Mouse (Mus musculus) natural killer cell, adult 2 months (primary cell): ENCODE results near the gene Ubtf.
"Not testable (repeated sequence)": the region's sequence is repeated elsewhere in the genome, so short reads cannot be mapped to it uniquely, and the experiment has no call there.

ENCODE experiments used
- DNase-seq, 2 experiments: peaks; one replicate each; pipeline ENCODE4 v3.0.0; 2022; ENCODE audit warnings: low spot score in 2 of 2

Ubtf gene

DNA sequence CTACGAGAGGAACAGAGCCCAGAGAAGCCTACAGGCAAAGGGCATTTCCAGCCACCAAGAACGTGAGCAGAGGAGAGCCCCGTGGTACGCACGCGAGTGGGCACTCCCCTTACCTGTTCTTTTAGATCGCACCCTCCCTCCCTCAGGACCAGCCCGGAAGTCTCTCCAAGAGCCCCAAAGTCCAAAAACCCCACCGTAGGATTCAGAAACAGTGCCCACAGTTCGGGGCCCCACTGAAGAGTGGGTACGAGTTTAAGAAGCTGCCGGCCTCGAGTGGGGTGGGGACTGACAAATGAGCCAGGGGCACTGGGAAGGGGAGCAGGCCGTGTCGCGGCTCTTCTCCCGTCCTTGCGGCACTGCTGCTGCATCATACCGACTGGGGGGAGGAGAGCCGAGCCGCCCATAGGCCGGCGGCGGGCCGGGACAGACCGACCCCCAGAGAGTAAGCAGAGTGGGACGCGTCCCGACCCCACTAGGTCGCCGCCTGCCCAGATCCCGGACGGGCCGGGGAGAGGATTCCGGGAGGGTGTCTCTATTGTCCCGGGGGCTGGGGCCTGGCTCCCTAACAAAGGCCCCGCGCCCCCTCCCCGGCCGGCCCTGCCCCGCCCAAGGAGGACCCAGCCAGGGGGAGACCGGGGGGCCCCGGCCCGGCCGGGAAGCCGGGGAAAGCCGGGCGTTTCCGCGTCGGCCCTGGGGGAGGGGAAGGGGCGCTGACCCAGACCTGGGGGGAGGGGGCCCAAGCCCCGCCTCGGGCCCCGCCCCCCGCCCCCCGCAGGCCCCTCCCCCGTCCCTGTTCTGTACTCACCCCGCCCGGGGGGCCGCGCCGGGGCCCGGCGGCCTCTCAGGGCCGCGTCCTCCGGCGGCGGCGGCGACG lies 23.7 kb downstream of the Ubtf start:
- peak; percentile 64 to 69 for DNase-seq

DNA sequence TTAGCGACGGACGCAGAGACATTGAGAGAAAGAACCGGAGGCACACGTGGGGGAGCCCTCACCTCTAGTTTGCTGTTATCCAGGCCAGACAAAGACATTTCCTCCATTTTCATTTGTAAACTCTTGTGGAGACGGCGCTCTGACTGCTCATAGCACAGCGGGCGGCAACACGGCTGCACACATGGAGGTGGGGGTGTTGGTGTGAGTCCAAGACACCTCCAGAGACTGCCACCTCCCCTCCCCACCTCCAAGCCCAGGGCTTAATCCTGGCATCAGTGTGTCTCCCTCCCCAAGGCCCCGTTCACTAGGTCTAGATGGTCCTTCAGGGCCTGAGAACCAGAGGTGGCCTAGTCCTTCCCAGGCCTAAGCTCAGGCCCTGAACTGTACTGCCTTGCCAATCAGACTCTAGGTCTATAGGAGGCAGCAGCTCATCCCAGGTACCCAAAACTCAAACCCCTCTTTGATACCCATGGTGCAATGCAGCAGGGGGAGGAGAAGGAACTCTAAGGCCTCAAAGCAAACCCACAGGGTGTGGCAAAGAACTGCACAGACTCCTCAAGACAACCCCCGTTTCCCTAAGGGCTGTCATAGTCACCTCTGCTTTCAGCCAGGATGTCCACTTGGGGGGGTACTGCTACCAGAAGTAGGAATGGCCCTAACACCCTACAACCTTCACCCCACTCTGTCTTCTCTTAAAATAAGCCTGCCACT lies 24.5 kb downstream of the Ubtf start:
- DNase-seq, result no peak

DNA sequence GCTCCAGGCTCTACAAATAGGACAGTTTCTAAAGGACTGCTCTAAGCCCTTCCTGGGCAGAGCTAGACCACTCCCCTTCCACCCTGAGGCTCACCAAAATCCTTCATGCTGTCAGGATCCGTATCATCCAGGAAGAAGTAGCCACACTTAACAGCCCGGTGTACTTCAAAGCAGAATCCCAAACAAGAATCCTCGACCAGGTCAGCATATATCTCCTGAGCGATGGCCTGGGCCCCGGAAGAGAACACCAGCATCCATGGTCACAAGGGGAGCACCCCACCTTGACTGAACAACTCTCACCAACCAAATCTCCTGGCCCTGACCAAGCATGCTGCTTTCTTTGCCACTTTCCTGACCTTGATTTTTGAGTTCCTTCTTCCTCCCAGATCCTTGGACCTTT lies 25.1 kb downstream of the Ubtf start:
- DNase-seq, result no peak

DNA sequence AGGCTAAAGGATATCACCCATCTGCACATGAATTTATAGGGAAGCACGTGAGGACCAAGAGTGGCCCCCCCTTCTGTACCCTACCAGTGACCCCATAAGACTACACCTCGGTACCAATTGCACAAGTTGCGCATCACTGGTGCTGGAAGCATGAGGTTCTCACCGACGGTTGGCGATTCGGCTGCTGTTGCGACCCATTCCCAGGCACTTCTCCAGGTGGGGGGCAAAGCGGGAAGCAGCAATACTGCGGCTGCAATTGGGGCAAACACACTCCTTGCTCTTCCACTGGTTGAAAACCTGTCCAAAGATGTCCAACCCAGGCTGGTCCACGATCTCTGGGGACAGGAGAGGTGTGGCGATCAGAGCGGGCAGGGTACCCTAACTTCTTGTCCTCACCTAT lies 25.6 kb downstream of the Ubtf start:
- DNase-seq, result no peak

DNA sequence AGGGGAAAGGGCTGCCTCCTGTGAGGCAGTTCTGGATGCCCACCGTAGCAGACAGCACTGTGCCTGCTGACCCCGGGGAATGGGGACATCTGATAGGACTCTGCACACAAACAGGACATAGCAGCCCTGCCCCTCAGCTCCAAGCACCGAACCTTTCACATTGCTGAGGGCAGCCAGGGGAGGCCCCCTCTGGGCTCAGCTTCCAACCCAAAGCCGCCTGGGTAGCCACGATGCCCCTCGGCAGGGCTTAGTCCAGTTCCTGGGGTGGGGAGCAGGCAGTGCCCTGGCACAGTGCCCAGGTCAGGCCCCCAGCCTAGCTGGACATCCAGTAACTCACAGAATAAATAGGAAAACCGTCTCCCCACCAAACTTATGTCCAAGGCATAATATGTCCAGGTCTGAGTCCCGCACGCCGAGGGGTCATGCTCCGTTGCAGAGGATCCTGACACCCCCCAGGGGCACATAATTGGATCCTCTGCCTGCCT lies 28.4 kb downstream of the Ubtf start:
- no peak for DNase-seq

DNA sequence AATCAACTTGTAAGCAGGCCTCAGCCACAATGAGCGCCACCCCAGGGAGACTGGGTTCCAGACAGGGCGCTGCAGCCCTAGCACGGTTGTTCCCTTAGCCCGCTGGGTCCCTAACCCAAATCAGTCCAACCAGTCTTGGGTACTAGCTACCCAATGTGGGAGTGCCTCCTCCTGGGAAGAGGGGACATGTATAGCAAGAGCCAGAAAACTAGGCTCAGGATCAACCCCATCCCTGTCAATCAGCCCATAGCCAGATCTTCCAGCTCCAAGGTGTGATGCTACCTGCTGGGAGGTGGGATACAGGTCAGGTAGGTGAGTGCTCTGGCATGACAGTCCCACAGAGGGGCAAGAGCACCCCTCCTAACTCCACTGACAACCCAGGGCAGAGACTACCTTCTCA lies 29.4 kb downstream of the Ubtf start:
- no peak for DNase-seq

DNA sequence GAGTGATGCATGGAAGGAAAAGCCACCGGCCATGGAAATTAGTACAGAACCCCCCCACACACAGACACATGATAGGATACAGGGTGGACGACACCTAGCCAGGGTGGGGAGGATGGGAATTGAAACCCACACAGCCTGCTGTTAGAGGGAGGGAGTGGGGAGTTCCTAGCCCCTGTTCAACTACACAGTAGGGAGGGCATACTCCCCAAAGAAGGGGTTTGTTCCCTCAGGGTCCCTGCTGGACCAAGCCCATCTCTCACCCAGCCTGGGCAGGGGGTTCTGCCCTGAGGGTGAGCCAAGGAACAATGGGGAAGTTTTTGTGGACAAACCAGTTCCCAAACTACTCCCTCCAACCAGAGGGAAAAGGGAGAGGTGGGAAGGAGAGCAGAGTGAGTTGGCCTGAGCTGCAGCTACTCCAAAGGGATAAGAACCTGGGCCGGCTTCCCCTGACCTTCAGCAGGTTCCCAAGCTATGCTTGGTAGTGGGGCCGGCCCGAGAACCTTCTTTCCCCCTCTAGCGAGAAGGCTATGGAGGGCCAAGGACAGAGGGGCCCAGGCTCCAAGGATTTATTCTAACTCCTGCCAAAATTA lies 29.9 kb downstream of the Ubtf start:
- DNase-seq, result no peak

DNA sequence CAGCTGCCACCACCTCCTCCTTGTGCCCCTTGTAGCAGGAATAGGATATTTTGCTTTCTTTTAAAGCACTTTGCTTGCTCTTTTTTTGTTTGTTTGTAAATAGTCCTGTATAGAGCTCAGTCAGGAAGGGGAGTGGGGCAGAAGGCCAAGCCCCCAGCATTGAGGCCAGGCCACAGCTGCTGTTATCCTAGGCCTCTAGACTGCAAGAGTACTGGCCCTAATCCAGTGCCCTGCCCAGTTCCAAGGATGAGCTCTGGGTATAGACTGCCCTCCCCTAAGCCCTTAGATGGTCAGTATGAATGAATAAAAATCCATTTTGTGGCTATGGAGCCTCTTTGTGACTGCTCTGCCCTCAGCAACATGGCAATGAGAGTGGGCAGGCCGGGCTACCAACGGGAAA lies 30.6 kb downstream of the Ubtf start:
- no peak for DNase-seq

DNA sequence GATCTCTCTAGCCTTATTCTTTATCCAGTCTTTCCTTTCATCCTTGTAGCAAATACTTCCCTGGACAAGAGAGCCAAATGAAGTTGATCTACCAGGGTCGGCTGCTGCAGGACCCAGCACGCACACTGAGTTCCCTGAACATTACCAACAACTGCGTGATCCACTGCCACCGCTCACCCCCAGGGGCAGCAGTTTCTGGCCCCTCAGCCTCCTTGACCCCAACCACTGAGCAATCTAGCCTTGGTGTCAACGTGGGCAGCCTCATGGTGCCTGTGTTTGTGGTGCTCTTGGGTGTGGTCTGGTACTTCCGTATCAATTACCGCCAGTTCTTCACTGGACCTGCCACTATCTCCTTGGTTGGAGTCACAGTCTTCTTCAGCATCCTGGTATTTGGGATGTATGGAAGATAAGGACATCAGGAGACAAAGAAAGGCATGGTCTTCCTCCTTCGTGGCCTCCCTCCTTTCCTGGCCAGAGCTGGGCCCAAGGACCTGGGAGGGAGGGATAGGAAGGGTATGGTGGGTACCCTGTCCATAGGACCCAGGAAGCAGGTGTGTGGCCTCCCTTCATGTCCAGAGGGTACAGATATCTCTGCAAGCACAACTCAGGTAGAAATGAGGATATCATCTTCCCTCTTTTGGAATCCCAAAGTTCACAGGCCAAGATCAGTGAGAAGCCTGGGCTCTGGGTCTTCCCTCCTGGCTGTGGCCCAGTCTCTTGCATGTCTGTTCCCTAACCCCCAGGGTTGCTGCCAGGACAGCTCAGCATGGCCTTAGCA lies 31.3 kb downstream of the Ubtf start:
- DNase-seq, result no peak

DNA sequence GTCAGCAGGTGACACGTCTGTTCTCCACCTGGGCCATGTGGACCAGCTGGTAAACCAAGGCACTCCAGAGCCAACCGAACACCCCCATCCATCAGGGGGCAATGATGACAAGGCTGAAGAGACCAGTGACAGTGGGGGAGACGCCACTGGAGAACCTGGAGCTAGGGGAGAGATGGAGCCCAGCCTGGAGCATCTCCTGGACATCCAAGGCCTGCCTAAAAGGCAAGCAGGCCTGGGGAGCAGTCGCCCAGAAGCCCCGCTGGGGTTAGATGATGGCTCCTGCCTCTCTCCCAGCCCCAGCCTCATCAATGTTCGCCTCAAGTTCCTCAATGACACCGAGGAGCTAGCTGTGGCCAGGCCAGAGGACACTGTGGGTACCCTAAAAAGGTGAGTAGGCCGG lies 32.1 kb downstream of the Ubtf start:
- no peak for DNase-seq

DNA sequence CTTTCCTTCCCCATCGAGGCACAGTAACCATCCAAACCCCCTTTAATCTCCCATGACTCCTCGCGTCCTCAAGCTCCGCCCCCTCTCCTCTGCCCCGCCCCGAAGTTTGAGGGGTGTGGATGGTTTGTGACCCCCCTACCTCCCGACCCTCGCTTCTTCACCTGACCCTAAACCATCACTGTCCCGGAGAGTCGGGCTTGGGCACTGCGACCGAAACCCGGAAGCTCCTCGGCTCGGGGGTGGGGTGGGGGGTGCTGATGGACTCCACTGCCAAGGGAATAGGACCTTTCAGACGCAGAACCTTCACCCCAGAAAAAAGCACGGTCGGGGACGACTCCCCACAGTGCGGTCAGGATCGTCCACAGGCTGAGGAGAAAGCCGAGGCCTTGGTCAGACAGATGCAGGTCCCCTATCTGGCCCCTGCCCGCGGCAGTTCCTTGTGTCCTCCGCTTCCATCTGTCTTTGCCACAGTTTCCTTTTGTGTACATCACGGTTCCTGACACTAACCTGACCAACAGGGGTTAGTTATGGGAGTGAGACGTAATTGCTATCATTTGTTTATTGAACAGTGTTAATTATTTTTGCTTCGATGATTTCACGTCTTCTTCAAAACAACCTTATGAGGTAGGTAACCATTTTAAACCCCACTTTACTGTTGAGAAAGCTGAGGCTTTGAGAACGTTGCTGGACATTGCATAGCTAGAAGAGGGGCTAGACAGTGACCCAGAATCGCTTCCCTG lies 34.3 kb downstream of the Ubtf start:
- DNase-seq, result no peak

DNA sequence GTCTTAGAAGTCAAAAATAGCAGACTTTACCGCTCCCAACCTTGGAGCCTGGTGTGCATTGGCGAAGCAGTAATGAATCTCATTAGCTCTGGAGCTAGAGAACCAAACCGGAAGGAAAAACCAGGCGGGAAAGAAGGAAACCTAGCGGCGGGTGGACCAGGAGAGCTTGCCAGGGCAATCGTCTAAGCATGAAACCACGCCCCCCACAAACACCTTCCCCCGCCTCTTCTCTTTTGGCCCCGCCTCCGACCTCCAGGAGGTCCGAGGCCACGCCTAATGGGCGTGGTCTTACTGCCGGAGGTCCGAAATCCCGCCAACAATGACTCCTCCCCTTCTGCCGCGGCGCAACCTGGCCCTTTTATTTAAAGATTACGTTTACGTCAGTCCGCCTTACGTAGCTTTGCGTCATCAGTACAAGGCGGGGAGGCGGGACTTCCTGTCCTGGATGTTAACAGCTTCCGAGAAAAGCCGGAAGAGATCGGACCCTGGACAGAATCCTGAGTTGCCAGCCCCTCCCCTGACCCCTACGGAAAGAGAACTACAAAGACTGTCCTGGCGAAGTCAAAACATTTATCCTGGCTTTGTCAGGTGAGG lies 34.9 kb downstream of the Ubtf start, which contains the start of gene Tmub2:
Gene Tmub2 (plus strand): TSS at position 431 of the 594 bp plus-strand sequence.
- peak; percentile 96 to 97 for DNase-seq

DNA sequence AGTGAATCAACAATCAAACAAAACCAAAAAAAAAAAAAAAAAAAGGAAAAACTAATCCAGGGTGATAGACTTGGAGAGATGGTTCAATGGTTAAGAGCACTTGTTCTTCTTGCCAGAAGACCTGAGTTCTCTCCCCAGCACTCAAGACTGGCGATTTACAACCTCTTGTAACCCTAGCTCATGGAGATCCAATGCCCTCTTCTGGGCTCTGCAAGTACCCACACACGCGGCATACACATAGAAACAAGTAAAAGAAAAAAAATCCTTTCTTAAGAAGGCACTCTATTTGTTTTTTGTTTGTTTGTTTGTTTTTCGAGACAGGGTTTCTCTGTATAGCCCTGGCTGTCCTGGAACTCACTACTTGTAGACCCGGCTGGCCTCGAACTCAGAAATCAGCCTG lies 35.6 kb downstream of the Ubtf start:
- no peak for DNase-seq

DNA sequence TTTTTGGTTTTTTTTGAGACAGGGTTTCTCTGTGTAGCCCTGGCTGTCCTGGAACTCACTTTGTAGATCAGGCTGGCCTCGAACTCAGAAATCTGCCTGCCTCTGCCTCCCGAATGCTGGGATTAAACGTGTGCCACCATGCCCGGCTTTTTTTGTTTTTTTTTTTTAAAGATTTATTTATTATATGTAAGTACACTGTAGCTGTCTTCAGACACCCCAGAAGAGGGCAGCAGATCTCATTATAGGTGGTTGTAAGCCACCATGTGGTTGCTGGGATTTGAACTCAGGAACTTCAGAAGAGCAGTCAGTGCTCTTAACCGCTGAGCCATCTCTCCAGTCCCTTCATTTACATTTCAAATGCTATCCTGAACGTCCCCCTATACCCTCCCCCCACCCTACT lies 39.3 kb downstream of the Ubtf start:
- DNase-seq, result not testable (repeated sequence)

DNA sequence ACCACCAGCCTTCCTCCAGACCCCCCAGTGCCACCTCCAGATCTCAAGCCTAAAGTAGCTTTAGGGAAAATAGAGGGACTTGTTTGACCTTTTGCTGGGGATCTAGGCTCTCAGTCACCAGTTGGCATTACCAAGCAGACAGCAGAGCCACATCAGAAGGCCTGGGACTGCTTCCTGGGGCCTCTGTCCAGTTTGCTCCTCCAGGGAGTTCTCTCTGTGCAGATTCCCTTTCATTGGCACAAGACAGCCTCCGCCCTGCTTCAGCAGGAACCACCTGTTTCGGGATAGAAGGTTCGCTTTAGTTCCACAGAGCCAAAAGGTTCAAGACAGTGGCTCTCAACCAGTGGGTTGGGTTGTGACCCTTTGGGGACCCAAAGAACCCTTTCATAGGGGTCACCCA lies 39.9 kb downstream of the Ubtf start:
- no peak for DNase-seq

DNA sequence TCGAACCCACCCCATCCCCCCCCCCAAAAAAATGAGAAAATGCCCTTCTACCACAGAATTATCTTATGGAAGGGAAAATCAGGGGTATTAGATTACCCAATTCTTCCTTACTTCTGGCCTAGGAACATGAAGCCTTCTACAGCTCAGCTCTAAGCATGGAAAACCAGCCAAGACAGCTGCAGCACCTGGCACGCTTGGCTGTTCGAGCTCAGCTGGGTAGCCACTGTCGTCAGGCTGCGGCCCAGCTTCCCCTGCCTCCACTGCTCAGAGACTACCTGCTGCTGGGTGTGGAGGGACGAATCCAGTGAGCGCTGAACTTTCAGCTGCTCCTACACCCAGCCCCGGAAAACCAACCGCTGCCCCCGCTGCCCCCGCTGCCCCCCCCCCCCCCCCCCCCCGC lies 41.8 kb downstream of the Ubtf start:
- no peak for DNase-seq

DNA sequence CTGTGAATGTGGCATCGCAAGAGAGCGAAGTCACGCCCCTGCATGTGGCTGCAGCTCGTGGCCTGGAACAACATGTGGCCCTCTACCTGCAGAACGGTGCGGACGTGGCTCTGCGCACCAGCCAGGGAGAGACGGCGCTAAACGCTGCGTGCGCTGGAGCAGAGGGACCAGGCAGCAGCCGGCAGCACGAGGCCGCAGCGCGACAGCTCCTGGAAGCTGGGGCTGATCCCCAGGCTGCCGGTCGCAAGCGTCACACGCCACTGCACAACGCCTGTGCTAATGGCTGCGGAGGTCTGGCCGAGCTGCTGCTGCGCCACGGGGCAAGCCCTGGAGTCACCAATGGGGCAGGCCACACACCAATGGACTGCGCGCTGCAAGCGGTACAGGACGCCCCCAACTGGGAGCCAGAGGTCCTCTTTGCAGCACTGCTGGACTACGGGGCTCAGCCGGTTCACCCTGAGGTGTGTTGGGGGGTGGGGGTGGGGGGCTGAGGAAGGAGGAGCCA lies 43.1 kb downstream of the Ubtf start:
- DNase-seq, result no peak

DNA sequence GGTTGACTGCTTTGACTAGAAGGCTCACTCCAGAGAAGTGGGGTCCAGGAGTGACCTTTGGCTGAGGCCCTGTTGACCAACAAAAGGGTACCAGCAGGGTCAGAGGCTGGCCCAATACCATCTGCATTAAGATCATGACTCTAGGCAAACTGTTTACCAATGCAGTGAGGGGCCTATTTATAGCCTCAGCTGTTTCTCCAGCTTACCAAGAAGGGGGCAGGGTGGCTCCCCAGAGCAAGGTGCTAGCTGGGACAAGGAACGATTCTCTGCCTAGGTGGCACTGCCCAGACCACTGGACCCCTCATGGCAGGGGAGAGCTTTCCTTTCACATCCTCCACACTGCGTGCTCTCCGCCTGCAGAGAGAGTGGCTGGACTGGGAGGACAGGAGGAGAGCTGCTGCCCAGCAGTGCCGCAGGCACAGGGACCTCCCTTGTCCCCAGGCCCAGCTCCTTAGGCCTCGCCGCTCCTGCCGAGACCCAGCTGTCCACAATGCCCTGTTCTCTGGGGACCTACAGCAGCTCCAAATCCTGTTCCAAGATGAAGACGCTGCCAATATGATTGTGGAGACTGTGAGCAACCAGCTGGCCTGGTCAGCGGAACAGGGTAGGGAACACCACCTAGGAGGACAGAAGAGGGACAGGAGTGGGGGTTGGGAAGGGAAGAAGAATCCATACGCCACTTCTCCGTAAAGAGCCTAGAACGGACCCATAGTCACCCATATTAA lies 50.9 kb downstream of the Ubtf start, which contains the start of gene Asb16:
Gene Asb16 (plus strand): TSS at position 224 of the 725 bp plus-strand sequence.
- no peak for DNase-seq

DNA sequence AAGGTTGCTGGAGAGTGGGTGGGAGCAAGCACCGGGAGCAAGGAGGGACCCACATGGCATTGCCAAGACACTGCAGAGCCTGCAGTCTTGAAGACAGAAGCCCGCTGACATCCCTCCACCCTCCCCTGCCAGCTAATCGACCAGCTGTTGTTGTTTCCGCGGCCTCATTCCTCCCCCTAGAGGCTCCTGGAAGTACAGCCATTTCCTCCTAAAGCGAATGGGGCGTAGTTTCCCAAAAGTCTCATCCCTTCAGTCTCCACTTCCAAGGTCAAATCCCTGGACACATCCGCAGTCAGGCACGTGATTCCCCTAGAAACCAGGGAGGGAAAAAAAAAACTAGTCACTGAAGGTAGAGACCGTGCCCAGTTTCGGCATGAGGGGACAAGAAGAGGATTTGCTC lies 52.1 kb downstream of the Ubtf start:
- DNase-seq, result peak in 1 of 2 experiments; percentile 34
